Mouse (Mus musculus) left cerebral cortex, adult 11 months (tissue): ENCODE results near the gene Rab33b.
"Not testable (repeated sequence)": the region's sequence is repeated elsewhere in the genome, so short reads cannot be mapped to it uniquely, and the experiment has no call there.

Experiments used
- DNase-seq: peaks from one replicate; pipeline ENCODE4 v3.0.0; 2022; ENCODE audit warnings: low spot score

Gene Rab33b

DNA sequence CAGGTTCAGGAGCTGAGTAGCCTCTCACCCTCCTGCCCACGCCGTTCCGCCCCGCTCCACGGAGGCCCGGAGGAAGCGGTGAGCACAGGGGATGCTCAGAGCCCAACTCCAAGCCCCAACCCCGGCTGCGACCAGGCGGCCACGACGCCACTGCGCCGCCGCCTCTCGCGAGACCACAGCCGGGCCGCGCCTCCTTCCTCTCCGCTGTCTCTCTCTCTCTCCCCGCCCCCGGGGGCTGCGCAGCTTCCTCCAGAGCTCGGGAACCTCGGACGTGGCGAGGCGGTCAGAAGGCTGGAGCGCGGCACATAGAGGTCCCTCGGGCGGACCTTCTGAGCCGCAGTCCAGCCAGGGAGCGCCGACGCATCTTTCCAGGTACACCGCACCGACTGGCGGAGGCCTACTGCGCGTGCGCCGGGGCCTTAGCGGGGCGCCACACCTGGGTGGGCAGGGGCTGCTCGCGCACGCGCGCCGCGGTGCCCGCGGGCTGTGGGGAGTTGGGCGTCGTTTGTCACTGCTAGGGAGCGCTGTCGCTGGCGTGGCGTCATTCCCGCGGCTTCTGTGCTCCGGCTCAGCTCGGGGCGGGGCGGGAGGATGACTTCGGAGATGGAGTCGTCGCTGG, at the start of gene Rab33b:
Rab33b (plus strand) TSS at position 180 of the 619 bp plus-strand sequence.
- DNase-seq: peak; percentile 95

DNA sequence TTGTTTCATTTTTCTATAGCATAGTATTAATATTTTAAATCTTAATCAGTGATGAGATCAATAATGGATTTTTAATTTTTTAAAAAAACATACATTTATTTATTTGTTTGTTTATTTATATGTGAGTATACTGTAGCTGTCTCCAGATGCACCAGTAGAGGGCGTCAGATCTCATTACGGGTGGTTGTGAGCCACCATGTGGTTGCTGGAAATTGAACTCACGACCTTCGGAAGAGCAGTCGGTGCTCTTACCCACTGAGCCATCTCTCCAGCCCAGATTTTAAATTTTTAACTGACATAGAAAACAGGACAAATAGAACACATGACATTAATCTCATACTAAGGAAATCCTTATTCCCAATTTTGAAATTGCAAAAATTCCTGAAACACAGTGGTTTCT, 49.4 kb upstream of the Rab33b start:
- DNase-seq: not testable (repeated sequence)

DNA sequence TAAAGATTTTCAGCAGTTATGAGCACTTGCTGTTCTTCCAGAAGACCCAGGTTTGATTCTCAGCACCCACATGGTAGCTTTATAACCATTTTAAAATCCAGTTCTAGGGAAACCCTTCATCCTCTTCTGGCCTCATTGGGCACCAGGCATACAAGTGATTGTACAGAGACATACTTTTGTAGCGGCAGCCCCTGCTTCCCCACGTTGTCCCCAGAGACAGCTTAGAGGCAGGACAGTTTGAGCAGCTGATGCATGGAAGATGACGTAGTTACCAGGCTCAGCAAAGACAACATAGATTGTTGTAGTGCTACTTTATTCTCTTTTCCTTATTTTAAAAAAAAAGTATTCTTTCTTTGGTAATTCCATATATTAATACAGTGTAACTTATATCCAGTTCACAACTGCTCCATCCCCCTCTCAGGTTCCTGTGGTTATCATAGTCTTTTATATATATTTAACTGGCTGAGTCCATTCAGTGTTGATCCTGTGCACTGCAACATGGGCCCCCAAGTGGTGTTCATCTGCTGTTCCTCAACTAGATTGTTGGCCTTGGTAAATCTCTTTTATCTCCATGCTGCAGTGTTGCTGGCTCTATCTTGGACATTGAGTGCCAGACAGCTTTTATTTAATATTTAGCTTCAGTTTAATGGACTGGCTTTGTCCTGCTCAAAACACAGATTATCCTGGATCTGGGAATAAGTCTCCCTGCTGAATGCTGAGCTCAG, 48.7 kb upstream of the Rab33b start:
- no peak for DNase-seq

DNA sequence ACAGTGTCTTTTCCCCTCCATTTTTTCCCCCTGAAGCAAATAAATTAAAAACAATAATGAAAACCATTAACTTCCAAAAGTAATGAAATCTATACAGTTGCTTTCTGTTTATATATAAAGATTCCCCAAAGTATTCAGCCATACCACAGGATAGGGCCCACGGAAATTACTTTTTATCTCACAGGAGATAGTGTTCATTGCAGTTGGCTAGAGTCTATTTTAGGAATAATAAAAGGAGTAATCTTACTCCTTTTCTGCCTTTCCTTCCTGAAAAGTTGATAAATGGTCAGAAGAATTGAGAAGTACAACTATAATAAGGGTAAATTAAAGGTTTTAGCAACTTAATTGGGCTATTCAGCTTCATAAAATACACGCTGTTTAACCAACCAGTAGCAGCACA, 15.2 kb upstream of the Rab33b start:
- no peak for DNase-seq

DNA sequence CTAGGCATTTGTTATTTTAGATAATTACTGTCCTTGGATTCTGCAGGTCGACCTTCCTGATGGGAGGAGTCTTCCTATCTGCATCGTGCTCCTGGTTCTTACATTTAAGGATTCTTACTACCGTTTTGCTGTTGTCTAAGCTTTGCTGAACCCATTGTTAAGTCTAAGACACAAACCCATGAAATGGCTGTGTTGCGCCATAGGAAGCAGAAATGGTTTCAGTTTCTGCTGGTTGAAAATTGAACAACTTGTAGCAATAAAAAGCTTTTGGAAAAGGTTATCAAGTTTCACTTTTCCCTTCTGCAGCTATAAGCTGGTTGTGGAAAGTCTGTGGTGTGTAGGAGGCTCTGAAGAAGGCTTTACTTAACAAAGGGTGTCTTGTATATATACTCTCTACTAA, 8.0 kb upstream of the Rab33b start:
- DNase-seq: no peak

DNA sequence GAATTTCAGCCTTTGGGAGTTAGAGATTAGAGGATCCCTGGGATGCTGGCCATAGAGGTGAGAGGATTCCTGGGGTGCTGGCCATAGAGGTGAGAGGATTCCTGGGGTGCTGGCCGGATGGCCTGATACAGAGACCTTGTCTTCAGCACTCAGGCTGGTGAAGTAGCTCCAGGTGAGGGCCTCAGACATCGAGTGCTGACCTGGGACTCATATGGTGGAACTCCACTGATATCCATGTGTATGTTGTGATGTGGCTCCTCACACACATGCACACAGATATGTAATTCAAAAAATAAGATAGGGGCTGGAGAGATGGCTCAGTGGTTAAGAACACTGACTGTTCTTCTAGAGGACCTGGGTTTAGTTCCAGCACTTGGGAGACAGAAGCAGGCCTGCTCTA, 3.8 kb upstream of the Rab33b start:
- DNase-seq: no peak

DNA sequence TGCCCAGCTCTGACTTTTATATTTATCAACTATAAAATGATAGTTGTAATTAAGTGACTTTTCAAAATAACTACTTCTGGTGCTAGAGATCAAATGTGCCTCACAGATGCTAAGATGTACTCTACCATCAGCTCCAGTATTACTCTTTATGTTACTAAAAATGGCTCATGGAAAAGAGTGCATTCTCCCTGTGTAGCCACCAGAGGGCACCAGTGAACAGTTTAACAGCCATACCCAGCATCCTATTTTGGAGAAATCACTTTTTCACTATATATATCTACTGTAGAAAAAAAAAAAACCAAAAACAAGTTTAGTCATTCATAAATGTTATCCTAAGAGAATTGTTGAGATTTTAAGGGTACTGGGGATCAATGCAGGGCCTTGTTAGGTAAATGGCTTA, 2.7 kb upstream of the Rab33b start:
- DNase-seq: no peak

DNA sequence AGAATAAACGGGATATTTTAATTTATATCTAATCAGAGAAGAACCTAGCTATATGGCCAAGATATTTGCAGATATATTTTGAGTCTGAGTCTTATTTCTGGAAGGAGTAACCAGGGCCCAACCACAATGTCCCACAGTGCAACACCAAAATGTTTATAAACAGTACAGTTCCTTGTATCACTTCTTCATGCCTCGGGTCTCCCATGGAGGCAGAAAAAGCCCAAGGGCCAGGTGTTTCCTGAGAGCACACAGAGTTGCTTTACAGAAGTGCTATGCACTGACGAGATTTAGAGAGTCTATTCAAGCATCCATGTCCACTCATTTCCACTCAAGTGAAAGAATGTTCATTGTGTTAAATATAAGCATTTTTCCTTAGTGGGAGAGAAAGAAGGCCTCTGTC, 1.8 kb upstream of the Rab33b start:
- no peak for DNase-seq

DNA sequence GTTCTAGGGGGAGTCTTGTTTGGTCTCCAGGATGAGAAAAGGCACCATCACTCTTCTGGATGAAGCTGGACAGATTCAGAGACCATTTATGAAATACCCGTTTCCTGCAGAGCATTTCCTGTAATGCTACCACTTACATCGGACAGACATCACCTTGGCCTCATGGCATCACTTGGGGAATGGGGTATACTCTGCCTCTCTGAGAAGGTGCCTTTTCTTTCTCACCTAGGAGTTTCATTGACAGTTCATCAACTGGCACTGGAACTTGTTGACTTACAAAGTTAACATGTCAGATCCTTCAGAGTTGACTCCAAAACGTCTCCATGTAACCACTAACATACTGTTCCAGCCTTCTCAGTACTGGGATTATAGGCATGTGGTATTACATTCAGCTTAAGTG, 939 bp upstream of the Rab33b start:
- no peak for DNase-seq

DNA sequence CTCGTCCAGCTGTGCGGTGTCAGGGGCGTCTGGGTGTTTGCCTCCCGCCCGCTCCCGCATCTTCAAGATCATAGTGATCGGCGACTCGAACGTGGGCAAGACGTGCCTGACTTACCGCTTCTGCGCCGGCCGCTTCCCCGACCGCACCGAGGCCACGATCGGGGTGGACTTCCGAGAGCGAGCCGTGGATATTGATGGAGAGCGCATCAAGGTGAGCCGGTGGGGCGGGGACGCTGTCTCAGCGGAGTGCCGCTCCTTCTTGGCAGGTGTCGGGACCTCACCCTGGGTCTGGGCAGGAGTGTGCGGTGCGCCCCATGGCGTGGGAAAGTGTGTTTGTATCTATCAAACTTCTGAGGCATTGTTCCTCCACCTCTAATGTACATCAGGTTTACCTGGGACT, 650 bp downstream of the Rab33b start:
- DNase-seq: no peak

DNA sequence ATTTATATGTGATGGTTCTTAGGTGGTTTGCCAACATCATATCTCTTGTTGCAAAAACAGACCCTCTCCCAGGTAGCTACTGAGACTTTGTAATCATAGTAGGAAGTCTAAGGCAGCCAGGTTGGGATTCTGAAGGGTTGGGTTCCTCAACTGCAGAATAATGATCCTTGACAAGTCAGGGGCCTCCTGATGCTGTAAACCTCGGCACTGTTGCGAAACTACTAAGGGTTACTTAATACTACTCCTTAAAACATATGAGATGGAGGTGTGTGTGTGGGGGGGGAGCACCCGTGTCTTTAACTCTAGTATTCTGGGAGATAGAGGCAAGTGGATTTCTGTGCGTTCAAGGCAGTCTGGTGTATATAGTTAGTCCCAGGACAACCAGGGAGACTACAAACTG, 1.6 kb downstream of the Rab33b start:
- DNase-seq: no peak

DNA sequence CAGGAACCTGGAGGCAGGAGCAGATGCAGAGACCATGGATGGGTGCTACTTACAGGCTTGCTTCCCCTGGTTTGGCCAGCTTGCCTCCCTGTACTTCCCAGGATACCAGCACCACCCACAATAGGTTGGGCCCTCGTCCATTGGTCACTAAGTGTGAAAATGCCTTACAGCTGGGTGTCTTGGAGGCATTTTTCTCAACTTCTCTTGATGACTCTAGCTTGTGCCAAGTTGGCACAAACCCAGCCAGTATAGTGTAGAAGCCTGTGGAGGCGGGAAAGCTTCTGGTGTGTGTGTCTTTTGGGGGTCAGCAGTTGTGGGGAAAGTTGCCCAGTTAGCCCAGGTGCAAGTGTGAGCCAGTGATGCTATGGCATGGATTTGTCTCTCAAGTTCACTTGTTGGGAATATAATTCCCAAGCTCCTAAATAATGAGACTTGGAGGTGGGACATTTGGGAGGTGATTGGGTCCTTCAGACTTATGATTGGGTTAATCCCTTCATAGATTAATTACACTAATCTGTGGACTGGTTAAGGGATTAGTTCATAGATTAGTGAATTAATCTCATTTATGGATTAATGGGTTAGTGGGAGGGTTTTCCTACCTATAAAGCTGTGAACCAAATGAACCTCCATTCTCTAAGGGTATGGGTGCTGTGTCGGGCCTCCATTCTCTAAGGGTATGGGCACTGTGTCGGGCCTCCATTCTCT, 2.9 kb downstream of the Rab33b start:
- no peak for DNase-seq

DNA sequence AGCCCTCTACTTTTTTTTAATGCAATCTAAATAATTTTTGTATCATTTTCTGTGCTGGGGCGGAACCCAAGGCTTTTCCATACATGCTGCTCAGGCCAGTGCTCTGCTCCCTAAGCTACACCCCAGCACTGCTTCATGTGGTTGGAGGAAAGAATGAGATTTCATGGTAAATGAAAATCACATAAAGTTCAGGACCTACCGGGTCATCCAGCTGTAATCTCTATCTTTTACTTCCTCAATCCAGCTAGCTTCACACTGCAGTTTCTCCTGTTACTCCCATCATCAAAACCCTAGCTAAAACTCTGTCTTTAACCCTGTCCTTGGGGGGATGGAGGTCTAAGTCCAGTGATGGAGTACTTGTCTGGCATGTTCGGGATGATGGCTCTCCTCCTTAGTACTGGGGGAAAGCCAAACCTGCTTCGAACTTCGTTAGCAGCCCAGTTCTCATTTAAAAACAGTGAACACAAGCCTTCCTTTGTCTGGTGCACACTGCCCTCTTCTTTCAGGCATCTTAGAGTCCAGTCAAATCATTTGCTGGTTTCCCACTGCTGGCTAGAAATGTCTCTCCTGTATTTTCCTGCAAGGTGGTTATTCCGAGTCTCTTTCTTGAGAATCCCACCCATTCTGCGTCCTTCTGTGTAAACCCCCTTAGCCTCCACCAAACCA, 6.5 kb downstream of the Rab33b start:
- no peak for DNase-seq

DNA sequence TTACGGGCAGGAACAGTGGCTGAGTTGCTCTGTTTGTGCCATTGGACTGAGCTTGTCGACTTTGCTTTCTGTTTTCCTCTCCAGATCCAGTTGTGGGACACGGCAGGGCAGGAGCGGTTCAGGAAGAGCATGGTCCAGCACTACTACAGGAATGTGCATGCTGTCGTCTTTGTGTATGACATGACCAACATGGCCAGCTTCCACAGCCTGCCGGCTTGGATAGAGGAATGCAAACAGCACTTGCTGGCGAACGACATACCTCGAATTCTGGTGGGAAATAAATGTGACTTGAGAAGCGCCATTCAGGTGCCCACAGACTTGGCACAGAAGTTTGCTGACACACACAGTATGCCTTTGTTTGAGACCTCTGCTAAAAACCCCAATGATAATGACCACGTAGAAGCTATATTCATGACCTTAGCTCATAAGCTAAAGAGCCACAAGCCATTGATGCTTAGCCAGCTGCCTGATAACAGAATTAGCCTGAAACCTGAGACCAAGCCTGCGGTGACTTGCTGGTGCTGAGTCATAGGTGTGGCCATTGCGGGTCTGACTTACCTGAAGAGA, 9.6 kb downstream of the Rab33b start:
- no peak for DNase-seq

DNA sequence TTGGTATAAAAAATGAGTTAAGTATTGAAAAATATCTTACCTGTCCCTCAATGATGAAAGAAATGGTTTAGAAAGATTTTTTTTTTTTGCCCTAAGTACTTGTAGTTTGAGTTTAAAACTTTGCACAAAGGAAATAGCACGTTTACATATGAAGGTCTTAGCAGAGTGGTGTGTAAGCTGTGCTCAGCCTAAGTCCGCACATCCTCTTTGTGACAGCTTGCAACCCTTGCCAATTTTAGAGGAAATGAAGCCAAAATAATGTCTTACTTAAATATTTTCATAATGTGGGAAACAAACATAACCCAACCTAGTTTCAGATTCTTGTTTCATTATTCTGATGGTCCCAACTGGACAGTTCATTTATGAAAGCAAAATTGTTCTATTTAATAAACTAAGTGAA, 10.7 kb downstream of the Rab33b start:
- DNase-seq: no peak

DNA sequence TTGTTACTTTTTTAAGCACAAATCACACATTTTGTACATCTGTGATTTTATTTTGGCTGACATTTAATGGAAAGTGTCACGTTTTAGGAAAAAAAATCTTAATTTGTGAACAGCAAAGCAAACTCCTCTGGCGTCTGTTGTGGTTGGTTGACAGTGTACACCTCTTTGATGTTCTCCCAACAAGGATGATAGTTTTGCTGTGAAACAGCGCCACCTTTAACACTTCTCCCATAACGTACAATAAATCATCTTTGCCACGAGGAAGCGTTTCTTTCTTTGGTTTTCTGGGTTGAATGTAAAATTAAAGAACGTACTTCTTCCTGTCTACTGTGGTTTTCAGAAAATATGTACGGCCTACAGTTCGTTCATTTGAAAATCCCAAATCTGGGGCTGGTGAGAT, 11.9 kb downstream of the Rab33b start:
- DNase-seq: no peak

DNA sequence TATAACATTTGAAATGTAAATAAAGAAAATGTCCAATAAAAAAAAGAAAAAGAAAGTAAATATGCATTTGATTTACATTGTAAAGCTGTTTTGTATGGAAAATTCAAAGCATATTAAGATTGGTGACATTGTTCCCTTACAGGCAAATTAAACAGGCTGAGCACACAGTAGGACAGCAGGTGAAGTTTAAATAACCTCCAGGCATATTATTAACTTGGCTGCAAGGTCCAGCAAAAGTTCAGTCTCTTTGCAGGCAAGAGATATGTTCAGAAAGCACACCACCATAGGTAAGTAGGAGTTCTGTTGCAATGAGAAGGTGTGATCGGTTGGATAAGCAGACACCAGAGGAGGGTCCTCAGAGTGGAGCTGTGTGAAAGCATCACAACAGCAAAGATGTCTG, 14.3 kb downstream of the Rab33b start:
- no peak for DNase-seq

DNA sequence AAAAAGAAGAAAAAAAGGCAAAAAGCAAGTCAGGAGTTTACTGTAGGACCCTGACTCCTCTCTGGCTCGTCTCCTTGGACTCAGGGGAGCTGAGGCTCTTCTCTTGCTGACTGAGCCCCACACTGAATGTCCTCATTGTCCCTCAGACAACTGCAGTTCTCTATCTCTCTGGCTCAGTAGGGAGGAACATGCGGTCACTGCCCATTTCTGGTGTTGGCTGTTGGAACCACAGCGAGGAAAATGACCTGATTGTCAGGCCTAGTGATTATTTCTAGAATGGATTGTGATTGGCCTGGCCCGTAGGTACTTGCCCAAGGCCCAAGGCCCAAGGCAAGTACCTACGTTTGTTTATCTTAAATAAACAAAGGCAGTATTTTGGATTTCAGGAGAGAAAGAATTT, 14.9 kb downstream of the Rab33b start:
- DNase-seq: no peak

DNA sequence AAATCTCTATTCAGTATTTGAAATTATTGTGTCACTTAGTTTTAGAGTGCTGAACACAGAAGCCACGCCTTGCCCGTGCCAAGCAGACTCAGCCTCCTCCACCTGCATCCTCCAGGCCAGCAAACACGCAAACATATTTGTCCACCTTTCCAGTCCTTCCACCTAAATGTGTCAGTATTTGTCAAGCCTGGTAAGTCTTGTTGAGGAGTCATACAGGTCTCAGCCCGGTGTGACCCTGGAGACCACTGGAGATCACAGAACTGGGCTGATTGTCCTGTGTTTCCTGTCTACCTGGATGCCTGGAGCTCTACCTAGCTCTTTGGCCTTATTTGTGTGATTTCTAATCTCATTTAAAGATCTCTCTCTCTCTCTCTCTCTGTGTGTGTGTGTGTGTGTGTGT, 16.2 kb downstream of the Rab33b start:
- DNase-seq: no peak

DNA sequence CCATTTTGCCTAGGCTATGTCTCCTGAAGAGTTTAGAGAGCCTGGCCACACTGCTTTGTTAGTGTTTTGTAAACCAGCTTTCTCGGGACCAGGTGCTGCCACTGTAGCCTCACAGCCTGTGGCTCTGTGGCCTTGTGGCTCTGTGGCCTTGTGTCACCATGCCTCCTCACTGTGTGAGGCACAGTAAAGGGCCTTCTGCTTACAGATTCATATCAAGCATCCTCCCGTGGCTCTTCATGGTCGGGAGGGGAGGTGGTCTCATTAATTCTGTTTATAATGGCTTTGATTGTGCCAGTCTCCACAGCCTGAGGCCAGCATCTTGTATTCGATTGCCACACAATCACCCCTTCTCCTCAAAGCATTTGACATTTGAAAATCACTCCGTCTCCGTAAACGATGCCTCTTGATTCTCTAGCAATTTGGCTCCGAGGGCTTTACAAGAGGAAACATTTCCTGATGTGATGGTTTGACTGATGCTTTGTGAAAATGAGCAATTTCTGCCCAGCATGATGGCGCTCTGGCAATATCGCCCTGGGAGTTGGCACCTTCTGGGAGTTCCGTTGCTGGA, 20.7 kb downstream of the Rab33b start:
- DNase-seq: no peak

DNA sequence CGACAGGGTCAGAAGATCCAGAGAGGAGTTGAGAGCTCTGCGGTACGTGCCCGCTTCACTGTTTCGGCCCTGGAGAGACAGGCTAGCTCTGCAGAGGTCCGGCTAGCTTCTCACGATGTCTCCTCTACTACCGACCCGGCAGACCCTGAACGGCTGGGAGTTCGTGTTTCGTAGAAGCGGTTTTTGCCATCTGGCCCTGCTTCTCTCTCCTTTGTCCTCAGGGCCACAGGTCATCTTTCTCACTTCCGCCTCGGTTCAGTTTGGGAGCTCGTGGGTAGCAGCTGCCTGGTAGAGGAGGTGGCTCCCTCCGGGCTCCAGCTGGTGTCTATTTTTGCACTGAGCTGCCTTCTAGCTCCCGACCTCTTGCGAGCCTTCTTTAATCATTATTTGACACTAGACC, 21.7 kb downstream of the Rab33b start:
- no peak for DNase-seq

DNA sequence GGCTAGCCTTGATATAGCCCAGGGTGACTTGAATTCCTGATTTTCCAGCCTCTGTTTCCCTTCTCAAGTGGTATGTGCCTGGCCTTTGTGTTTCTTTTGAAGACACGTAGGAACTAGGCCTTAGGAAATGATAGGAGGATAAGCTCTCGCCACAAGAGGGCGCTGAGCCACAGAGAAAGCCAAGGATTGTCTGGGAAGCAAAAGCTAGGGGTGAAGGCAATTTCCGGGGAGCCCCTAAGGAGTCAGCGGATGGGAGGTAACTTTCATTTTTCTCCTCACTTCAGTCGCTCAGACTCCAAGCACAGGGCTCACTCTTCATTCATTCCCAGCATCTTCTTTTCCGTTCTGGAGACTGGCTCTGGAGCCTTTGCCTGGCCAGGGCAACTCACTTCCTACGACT, 27.2 kb downstream of the Rab33b start:
- DNase-seq: peak; percentile 70
